Mouse (Mus musculus) T-helper 17 cell (primary cell): Measurements from ENCODE around the gene Rasgef1a.

Experiments used
- in situ Hi-C, 2 experiments: fragments of 300-600 bp; cut with MboI, MseI; formaldehyde crosslinking; loops; 1 replicate in 1 of 2; 2 replicates in 1 of 2; pipeline ENCODE4 v1.15.1; 2025; ENCODE audit warnings: high pct_unique_total_duplicates in 2 of 2

Rasgef1a gene

DNA sequence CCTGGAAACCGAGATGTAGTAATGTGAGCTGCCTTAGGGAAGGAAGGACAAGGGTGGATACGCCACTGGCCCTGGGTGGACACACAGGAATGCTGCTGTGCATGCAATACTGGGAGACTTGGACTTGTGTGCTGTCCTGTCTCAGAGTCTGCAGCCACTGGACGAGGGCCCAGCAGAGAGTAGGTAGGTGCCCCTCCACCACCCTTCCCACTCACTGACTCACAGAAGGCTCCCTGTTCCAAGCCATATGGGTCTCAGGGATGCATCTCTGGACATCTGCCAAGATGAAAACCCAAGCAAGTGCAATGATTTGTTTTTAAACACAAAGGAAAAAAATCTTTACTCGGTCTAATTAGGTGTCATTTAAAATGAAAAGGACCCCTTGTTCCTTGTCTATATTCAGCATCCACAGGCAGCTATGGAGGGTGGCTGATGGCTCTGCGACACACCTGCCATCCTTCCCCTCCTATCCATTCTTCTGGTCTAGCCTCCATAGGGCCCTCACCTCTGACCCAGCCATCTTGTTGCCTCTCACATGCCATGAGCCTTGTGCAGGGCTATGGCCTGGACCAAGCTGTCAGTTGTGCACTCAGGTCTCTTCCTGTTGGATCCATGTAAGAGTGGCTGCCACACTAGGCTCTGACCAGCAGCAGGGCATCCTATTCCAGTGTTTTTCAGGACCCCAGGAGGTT, 59.2 kb downstream of the Rasgef1a start:
- in situ Hi-C loops = no loop called here

DNA sequence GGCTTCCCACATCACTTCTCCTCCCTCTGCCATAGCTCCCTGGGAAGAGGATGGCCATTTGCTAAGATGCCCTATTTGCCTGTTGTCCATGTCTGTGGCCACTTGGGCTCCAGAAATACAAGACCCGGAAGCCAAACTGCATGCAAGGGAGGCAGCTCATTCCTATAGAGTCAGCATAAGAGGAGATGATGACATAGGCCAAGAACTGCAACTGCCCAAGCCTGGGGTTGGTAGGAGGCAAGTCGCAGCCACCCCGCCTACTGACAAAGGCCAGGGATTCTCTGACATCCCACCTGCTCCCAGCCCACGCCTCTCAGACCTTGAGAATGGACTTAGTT, 59.7 kb downstream of the Rasgef1a start:
- in situ Hi-C loops = no loop called here

DNA sequence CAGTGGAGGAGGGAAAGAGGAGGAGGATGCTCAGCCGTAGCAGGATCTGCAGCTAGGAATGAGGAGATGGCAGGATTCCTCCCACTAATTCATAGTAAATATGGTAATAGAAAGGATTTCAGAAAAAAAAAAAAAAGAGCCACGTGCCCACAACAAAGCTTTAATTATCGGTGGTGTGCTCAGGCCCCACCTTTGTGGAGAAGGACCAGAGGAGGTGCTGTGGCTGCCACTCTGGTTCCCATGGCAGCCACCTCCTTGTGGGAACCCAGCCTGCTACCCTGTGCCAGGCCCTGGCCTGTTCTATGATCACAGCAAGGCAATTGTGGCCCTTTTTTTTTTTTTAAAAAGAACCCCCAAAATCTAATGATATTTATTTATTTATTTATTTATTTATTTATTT, 60.2 kb downstream of the Rasgef1a start:
- in situ Hi-C loops = no loop called here

DNA sequence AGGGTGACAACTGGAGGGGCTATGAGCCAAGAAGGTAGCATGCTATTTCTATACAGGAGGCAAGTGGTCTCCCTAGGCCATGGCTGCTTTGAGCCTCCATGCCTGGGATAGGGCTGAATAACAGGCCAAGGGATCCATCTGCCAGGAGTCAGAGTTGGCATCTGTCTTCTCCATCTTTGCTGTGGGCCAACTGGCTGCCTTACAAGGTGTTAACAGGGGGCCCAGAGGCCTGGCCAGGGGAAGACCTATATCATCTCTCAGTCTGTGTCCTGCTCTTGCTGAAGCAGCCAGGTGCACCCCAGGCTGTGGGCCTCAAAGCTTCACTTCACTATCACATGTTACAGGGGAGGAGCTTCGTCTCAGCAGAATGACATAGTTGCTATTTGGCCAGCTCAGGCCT, 60.9 kb downstream of the Rasgef1a start:
- in situ Hi-C loops = no loop called here

DNA sequence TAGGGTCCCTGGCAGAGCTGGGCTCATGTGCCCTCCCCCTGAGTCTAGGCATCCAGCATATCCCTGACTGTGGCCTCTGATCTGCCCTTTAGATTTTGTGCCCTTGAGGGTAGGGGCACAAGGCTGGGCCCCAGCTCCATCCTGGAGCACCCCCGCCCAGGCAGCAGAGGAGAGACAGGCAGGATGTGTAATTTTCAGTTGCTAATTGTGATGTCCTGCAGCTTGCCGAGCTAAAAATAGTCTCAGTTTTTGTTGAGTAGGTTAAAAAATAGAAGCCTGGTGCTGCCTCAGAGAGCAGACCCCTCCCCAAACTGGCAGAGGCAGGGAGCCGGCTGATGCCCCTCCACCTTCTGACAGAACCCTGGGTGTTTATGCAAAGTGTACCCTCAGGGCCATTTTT, 62.9 kb downstream of the Rasgef1a start:
- in situ Hi-C loops = no loop called here

DNA sequence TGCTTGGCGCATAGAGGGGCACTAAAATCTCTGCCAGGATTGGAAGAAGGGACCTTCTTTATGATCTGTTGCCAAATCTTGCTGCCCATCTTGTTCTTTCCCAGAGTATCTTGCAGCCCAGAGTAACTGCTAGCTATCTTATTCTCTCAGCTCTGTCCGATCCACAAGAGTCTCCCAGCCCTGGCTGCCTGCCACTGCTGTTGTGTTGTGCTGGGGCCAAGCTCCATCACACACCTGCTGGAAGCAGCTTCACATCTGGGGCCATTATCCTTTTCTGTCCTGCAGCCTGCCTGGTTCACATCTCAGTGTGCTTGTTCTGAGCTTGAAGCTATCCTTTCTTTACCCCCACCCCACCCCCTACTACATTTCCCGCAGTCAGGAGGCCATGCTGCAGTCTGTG, 65.0 kb downstream of the Rasgef1a start:
- in situ Hi-C loops = no loop called here

DNA sequence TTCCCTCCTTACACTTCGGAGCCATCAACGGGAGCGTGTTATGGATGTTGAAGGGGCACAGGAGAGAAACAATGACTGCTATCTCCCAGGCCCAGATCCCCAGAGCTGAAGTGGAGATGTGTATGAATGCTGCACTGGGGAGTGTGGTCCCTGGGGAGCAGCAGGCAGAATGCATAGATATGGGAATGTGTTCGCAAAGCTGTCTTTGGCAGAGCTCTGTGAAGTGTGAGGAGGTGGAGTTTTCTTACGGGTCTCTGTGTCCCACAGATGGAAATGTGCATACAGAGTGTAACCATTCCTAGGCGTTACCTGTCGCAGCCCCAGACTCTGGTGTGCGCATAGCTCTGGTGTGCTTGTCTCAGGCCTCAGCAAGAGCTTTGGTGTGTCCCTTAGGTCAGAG, 65.5 kb downstream of the Rasgef1a start:
- in situ Hi-C loops = no loop called here

DNA sequence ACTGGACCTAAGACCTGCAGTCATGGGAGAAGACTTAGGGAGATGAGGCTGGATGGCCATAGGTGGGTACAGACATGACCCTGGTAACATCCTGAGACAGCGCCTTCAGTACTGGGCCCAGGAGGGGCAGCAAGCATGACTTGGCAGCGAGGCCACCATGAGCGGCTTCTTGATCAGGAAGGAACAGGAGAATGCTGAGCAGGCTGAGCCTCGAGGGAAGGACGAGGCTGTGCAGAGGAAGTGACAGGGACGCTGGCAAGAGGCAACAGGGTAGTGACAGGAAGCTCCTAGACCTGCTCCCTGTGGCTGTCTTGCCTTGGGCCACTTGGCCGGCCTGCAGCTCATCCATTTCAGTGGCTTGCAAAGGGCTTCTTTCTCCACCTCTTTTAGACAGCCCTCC, 66.2 kb downstream of the Rasgef1a start:
- in situ Hi-C loops = no loop called here

DNA sequence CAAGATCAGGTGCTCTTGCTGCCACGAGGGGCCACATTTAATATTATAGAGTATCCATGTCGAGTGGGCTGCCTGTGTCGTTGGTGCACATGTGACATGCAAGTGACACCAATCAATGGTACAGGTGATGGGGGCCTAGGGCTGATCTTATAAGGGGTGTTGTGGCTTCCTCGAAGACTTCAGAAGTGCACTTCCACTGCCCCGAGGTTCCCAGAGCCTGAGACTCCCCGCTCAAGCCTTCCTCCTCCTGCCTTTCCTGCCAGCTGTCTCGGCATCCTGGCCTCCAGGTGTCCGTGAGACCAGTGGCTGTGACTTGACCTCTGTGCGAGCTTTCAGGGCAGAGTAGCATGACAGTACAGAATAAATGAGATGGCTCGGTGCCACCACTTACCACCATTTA, 67.5 kb downstream of the Rasgef1a start:
- in situ Hi-C loops = no loop called here

DNA sequence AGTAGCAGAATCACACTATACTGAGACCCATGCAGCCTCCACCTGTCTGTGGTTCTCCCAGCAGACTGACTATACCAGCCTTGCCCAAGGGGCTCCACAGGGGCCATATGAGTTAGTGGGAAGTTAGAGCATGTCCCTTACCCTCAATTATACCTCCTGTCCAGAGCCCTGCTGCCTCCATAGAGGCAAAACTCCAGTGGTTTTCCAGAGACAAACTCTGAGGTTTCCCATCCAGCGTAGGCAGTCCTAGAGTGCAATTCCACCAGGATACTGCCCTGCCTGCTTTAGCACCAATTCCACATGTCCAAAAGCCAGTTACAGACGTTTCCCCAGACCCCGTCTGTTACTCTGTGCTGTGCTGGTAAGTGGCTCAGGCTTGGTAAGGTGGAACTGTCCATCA, 68.1 kb downstream of the Rasgef1a start:
- in situ Hi-C loops = no loop called here

DNA sequence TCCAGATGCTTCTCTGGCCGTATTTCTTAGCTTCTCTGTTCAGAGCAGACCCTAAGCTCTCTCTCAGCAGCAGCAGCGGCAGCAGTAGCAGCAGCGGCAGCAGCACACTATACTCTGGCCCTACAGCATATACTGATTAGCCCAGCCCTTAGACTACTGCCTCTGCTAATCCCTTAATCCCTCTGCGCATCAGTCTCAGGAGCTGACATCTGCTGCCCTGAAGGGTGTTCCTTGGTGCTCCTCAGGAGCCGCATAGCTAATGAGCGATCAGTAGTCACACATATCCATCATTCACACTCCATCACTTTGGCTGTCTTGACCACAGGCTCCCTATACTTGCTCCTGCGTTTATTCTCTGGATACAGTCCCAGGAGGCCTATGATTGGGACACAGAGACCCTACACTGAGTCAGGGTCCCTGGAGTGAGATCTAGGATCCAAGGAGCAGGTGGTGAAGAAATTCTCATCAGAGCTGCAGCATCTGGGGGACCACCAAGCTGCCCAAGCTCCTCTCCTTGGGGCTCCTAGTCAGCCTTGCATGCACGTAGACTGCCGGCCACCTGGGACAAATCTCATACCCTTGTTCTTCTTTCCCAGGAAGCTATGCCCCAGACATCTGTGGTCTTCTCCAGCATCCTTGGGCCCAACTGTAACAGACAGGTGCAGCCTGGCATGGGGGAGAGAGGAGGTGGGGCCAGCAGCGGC, 68.7 kb downstream of the Rasgef1a start:
- in situ Hi-C loops = no loop called here

DNA sequence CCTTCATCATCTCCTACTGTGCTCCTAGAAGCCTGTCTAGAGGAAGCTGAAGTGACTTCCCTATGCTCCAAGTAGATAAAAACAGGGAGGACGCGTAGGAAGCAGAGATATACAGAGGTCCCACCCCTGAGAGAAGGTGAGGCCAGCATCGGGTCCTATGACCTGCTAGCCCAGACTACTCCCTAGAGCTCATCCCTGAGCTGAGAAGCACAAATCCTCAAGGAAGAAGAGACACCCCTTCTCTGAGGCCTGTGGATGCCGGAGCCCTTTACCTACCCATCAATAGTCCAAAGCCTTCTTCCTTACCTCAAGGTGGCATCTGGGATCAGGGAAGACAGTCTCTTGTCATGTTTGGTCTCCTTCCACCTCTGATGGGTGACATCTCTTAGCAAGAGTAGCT, 69.5 kb downstream of the Rasgef1a start:
- in situ Hi-C loops = no loop called here

DNA sequence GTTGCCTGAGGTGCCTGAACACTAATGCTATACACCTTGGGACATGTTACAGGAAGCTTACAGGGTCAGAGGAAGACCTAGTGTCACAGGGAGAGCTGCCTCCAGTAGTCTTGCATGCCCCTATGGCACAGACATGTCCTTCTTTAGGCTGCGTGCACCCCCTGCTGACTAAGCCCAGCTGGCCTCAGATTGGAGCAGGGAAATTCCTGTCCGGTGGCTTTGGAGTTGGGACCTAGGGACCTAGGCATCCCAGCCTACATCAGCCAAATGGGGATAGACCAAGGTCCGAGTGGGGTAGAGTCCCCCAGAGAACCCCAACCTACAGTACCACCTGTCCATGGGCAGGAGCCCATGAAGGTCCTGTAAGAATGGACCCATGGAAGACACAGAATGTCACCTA, 71.1 kb downstream of the Rasgef1a start:
- in situ Hi-C loops = no loop called here

DNA sequence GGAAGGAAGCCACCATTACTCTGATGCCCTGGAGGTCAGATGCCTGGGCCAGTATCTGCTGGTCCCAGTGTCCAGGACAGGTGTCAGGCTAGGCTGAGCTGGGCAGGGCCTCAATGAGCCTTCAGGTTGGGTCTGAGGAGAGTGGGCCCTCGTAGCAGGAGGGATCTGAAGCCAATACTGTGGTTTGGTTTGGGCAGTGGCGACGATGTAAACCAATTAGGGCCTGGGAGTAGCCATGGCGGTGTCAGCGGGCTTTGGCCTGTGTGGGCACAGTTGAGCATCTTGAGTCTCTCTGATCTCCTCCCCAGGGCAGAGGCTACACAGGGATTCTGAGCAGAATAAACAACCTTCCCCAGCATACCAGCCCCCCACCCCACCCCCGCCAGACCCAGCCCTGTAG, 72.4 kb downstream of the Rasgef1a start:
- in situ Hi-C loops = no loop called here

DNA sequence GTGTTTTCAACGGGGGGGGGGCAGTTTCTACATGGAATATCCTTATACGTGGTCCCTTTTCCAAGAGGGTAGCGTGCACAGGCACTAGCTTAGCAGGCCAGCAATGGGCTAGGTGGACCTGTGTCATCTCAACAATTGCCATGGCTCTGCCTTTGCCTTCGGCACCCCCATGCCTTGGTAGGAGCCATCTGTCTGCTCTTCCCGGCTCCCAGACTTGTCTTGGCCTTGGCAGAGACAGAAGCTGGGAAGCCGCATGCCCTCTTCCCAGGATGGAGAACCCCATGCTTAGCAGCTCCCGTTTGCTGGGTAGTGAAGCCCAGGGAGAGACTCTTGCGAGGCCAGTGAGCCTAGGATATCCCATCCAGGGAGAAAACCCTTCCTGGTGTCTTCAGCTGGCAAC, 73.4 kb downstream of the Rasgef1a start:
- in situ Hi-C loops = no loop called here

DNA sequence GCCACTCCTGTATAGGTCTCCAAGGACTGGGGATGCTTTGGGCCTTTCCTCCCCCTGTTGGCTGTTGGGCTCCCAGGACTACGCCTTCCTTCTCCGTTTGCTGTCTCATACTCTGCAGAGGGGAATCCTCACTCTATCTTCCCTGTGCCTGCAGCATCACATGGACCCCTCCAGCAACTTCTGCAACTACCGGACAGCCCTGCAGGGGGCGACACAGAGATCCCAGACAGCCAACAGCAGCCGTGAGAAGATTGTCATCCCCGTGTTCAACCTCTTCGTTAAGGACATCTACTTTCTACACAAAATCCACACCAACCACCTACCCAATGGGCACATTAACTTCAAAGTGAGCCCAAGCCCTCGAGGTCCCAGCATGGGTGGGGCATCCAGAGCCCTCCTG, 76.7 kb downstream of the Rasgef1a start:
- in situ Hi-C loops = no loop called here

DNA sequence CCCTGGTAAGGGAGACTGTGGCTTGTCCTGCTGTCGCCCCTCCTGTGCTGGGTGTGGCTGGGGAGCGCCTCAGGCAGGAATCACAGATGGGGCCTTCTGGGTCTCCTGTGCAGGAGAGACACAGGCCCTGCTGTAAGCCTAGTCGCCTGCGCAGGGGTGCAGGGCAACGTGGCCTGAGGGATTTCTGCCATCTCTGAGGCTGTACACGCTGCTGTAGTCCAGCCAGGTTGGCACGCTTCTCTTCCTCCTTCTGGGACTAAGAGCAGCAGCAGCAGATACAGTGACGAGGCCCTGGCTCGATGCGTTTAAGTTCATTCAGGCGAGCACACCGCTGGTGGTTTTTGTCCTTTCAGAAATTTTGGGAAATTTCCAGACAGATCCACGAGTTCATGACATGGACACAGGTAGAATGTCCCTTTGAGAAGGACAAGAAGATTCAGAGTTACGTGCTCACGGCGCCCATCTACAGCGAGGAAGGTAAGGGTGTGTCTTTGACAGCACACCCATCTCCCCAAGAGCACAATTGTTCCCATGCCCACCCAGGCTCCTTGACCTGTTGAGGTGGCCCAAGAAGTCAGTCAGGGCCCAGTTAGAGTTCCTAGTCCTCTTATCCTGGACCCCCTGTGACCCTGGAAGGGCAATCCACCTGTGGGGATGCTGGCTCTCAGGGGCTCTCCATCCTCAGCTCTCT, 77.7 kb downstream of the Rasgef1a start:
- in situ Hi-C loops = no loop called here

DNA sequence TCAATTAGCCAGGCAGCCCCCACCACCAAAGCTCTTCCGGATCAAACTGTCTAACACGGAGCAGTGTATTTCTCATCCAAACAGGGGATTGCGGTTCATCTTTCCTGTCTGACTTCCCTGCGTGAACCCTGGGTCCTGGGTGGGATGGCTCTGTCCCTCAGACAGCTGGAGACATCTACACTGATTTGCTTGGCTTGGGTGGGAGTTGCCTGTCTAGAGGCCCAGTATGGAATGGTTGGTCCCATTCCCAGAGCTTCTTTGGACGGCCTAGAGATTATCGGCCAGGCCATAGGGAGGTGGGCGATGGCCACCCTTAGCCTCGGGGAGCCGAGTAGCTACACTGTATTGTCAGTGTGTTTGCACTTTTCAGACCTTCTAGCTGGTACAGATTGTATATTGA, 79.6 kb downstream of the Rasgef1a start:
- in situ Hi-C loops = loop anchor here in 1 of 2 experiments (5.0 kb wide), 1 partner anchor 96 kb away; no protein-coding TSS in a partner anchor

DNA sequence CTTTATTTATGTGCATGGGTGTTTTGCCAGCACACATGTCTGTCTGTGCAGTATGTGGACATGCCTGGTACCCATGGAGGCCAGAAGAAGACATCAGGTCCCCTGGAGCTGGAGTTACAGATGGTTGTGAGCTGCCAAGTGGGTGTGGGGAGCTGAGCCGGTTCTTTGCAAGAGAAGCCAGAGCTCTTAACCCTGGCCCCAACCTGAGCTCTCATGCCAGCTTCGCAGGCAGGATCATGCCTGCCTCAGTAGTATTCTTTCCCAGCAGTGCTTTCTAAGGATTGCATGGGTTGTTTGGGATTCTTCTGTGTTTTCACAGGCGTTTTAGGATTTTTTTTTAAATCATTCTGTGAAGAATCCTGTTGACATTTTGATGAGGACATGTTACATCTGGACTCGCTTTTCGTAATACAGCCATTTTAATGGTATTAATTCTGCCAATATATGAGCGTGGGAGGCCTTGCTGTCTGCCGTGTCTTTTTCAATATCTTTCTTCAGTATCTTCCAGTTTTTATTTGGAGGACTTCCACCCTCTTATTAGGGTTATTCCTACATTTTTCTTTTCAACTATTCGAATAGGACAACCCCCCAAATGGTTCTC, 86.6 kb downstream of the Rasgef1a start:
- in situ Hi-C loops = no loop called here

DNA sequence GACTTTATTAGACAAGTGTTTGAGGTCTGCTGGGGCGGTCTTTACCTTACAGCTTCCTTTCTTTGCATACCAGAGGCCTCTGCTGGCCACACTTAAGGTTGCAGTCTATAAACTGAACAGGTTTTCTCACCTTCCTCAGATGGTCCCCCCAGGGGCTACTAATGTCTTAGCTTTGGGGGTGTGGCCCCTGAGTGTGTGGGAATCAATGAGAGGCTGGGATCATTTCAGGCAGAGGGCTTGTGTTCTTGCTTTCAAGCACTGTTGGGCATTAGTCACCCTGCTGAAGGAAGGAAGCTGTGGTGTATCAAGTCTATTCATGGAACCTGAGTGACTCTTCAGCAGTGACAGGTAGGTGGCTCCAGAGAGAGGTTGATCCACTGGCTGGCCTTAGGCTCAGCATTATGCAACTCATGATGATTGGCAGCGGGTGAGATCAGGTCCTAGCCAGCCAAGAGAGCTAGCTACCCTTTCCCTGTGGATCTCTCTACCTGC, 88.1 kb downstream of the Rasgef1a start:
- in situ Hi-C loops = no loop called here

DNA sequence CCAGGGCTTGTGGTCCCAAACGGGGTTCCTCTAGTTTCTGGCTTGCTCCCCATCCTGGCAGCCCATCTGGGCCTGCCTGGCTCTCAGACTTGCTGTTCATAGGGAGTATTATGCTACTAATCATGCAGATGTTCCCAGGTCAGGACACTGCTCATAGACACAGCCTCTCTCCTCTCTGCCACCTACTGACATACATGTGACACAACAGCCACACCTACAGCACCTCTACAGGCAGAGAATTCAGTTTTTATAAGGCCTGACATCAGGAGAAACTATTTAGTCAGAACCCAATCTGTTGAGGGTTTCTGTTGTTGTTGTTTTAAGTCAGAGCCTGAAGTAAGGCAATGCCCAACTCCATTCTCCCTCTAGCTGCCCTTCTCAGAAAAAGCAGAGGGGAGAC, 100.6 kb downstream of the Rasgef1a start:
- in situ Hi-C loops = no loop called here

DNA sequence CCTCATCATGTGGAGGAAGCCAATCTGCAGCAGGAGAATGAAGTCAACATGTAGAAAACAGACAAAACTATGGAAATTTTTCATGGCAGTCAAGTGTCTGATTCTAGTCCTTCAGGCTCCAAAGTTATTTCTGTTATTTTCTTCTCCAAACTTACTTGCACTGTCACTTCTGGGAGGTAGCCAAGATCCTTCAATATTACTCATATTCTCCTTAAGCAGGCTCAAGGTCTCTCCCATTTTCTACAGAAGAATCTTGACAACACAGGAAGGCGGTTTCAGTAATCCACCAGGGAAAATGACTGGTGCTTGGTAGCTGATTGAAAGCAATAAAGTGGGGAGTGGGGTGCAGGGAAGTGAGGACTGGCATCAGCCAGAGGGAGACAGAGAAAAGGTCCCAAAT, 111.5 kb downstream of the Rasgef1a start:
- in situ Hi-C loops = no loop called here
